Mouse (Mus musculus): Measurements from ENCODE around the gene Mob1b. TPM values are rescaled to one million over a fixed set of nuclear protein-coding genes. Genes with fewer than 3 reads are reported as not detected.
"Not testable (repeated sequence)": the region's sequence is repeated elsewhere in the genome, so short reads cannot be mapped to it uniquely, and the experiment has no call there.

Mob1b gene
- polyA plus RNA-seq, 1 experiment from 2014 or later, result 13.4 TPM

DNA sequence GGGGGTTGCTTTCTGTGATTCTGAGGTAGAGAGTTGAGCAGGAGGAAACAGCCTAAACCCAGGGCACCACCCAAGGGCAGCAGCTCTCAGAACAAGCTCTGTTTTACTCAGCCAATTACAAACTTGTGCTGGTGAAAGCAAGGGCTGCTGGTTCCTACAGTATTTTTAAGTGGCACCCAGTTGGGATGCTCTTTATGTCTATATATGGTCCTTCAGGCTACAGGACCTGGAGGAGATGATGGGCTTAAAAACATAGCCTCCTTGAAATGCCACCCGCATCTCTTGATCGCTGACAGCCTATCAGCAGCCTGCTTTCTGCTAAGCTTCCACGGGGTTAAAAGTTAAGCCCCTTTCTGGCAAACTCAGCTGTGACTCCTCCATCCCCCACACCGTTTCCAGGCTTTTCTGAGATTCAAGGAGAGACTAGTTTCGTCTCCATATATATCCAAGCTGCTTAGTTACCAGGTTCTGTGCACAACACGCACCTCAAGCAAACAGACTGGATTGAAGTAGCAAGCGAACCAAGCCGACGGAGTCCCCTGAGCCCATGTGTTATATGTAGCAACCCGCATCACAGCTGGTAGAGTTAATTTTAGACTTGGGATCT lies 8.9 kb upstream of the Mob1b start:
- Histone ChIP-seq H3K4me3 (no peak overlapping the region), H3K27me3 (no peaks in the 10 kb centered on the region), H3K4me2 (replicated peaks) (no peak overlapping the region), H3K36me3 (no peaks in the 10 kb centered on the region), H3K9me3 (no peaks in the 10 kb centered on the region), H3K9ac (replicated peaks) (no peak overlapping the region), H3K4me1 (0 out of 2 replicates have a peak, but pooled peaks cover 4% of the 10 kb centered on the region), H3K27ac (replicated peaks) (no peak overlapping the region)
- WGBS, result 27% methylated on average over 10 of the region's 10 CpGs
- ATAC-seq (replicated peaks), result peak; percentile 58; the same call in 1 of the 2 replicates

DNA sequence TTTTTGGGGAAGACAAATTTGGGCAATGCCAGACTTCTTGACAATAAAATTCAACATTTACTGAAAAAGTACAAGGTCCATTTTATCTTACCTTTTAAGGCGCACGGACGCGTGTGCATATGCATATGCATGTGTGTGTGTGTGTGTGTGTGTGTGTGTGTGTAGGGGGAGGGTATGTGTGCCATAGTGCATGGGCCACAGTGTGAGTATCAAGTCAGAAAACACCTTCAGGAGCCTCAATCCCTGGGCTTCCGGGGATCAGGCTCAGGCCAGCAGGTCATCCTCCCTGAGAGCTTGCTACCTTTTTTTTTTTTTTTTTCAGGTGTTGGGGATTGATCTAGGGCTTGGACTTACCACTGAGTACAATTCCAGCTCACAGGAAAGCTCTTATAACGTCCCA lies 8.3 kb upstream of the Mob1b start:
- 0 out of 2 replicates have a peak, but pooled peaks cover 4% of the 10 kb centered on the region for H3K4me1 ChIP-seq
- no peak overlapping the region for H3K27ac ChIP-seq (replicated peaks)
- H3K9me3 ChIP-seq, result no peaks in the 10 kb centered on the region
- no peak overlapping the region for H3K4me3 ChIP-seq
- no peak for ATAC-seq (replicated peaks)
- H3K4me2 ChIP-seq (replicated peaks), result no peak overlapping the region
- H3K9ac ChIP-seq (replicated peaks), result no peak overlapping the region
- no peaks in the 10 kb centered on the region for H3K36me3 ChIP-seq
- H3K27me3 ChIP-seq, result no peaks in the 10 kb centered on the region
- WGBS, result 72% methylated on average over 6 of the region's 6 CpGs

DNA sequence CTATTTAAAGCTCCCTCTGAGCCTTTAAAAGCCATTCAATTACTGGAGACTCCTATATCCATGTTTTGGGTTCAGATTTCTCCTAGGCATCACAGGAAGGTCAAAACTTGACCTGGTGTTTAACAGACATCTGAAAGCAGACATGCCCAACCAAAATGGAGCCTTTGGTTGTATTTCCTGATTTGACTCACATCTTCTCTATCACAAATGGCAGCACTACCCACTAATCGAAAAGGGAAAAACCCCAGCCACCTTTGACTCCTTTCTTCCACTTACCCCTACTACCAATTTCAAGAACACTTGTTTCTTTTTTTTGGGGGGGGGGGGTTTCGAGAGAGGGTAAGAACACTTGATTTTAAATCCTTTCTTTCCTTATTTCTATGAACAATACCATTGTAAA lies 3.7 kb upstream of the Mob1b start:
- no peaks in the 10 kb centered on the region for H3K27me3 ChIP-seq
- no peak overlapping the region for H3K27ac ChIP-seq (replicated peaks)
- H3K36me3 ChIP-seq, result no peaks in the 10 kb centered on the region
- no peak overlapping the region for H3K9ac ChIP-seq (replicated peaks)
- H3K4me2 ChIP-seq (replicated peaks), result no peak overlapping the region
- ATAC-seq (replicated peaks), result no peak
- H3K4me1 ChIP-seq, result peaks cover 8% of the 10 kb centered on the region
- no peaks in the 10 kb centered on the region for H3K9me3 ChIP-seq
- 83% methylated on average over 2 of the region's 2 CpGs for WGBS
- no peak overlapping the region for H3K4me3 ChIP-seq

DNA sequence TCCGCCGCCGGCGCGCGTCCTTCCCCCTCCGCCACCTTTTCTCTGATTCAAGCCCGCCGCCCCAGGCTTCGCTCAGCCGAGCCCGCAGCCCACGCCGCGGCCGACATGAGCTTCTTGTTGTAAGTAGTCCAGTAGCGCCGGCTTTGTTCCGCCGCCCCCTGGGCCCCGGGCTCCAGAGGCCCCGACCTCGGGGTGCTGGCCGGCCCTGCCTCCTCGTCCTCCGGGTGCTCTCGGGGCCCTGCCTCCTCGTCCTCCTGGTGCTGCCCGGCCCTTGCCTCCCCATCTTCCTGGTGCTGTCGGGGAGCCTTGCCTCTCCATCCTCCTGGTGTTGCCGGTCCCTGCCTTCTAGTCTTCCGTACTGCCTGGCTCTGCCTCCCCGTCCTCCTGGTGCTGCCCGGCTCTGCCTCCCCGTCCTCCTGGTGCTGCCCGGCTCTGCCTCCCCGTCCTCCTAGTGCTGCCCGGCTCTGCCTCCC lies 384 bp downstream of the Mob1b start:
- Histone ChIP-seq H3K36me3 (no peaks in the 10 kb centered on the region), H3K9ac (replicated peaks) (peak overlapping the region; percentile 91), H3K27me3 (no peaks in the 10 kb centered on the region), H3K4me3 (peak overlapping the region; percentile 83), H3K4me1 (peaks cover 26% of the 10 kb centered on the region), H3K27ac (replicated peaks) (peak overlapping the region; percentile 95), H3K4me2 (replicated peaks) (peak overlapping the region; percentile 89), H3K9me3 (no peaks in the 10 kb centered on the region)
- under 1% methylated on average over 38 of the region's 38 CpGs for WGBS
- ATAC-seq (replicated peaks), result peak; percentile 80

DNA sequence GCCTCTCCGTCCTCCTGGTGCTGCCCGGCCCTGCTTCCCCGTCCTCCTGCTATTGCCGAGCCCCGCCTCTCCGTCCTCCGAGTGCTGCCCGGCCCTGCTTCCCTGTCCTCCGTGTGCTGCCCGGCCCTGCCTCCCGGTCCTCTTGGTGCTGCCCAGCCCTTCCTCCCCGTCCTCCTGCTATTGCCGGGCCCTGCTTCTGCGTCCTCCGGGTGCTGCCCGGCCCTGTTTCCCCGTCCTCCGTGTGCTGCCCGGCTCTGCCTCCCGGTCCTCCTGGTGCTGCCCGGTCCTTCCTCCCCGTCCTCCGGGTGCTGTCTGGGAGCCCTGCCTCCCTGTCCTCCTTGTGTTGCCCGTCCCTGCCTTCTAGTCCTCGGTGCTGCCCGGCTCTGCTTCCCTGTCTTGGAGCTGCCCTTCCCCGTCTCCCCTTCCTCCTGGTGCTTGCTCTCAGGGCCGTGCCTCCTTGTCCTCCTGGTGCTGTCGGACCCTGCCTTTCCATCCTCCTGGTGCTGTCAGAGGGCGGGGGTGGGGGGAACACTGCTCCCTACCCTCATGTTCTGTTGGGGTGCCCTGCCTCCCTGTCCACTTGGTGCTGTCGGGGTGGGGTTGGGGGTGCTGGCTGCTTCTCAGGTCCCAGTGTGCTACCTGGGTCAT lies 1.0 kb downstream of the Mob1b start:
- peak overlapping the region; percentile 89 for H3K4me2 ChIP-seq (replicated peaks)
- H3K4me1 ChIP-seq, result peaks cover 26% of the 10 kb centered on the region
- H3K9ac ChIP-seq (replicated peaks), result peak overlapping the region; percentile 91
- H3K9me3 ChIP-seq, result no peaks in the 10 kb centered on the region
- peak overlapping the region; percentile 83 for H3K4me3 ChIP-seq
- H3K27me3 ChIP-seq, result no peaks in the 10 kb centered on the region
- H3K36me3 ChIP-seq, result no peaks in the 10 kb centered on the region
- WGBS, result under 1% methylated on average over 31 of the region's 31 CpGs
- H3K27ac ChIP-seq (replicated peaks), result peak overlapping the region; percentile 95
- peak; percentile 47 for ATAC-seq (replicated peaks)

DNA sequence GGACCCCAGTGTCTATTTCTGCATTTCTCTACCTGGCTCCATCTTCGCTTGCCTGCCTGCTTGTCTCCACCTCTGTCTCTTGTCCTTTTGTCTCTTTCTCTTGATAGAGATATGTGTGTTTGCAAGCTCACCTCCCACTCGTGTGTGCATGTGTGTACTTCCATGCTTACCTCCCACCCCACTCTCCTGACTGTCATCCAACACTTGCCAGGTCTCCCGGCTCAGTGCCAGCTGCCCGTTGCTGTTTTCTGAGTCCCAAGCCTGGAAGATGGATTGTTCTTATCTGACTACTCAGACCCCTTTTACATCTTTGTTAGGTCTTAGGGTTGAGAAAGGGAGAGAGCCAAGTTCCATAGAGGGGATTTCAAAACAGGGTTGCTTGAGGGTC lies 1.6 kb downstream of the Mob1b start:
- Histone ChIP-seq H3K27ac (replicated peaks) (peak overlapping the region; percentile 95; the same call in 1 of the 2 replicates), H3K9ac (replicated peaks) (peak overlapping the region; percentile 91), H3K27me3 (no peaks in the 10 kb centered on the region), H3K4me3 (peak overlapping the region; percentile 83), H3K4me1 (peaks cover 26% of the 10 kb centered on the region), H3K9me3 (no peaks in the 10 kb centered on the region), H3K4me2 (replicated peaks) (peak overlapping the region; percentile 89), H3K36me3 (no peaks in the 10 kb centered on the region)
- 17% methylated on average over 4 of the region's 4 CpGs for WGBS
- peak; percentile 0; the same call in 1 of the 2 replicates for ATAC-seq (replicated peaks)

DNA sequence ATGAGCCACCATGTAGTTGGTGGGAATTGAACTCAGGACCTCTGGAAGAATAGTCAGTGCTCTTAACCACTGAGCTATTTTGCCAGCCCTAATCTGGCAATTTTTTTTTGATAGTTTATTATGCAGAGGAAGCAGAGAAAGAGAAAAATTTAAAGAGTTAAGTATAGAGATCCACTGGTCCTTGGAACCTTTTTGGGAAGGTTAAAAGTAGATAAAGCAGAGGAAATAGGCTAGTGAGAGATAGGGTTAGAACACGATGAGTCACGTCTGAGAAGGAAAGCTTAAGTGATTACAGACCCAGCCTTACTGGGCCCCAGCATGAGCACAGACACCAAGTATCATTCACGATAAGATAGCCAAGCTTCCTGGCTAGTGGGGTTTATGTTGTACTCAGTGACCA lies 3.4 kb downstream of the Mob1b start:
- WGBS, result 86% methylated on average over 3 of the region's 3 CpGs
- H3K4me3 ChIP-seq, result no peak overlapping the region
- H3K27me3 ChIP-seq, result no peaks in the 10 kb centered on the region
- no peak overlapping the region for H3K4me2 ChIP-seq (replicated peaks)
- no peaks in the 10 kb centered on the region for H3K9me3 ChIP-seq
- H3K36me3 ChIP-seq, result no peaks in the 10 kb centered on the region
- no peak overlapping the region for H3K27ac ChIP-seq (replicated peaks)
- ATAC-seq (replicated peaks), result no peak
- peaks cover 26% of the 10 kb centered on the region for H3K4me1 ChIP-seq
- no peak overlapping the region for H3K9ac ChIP-seq (replicated peaks)

DNA sequence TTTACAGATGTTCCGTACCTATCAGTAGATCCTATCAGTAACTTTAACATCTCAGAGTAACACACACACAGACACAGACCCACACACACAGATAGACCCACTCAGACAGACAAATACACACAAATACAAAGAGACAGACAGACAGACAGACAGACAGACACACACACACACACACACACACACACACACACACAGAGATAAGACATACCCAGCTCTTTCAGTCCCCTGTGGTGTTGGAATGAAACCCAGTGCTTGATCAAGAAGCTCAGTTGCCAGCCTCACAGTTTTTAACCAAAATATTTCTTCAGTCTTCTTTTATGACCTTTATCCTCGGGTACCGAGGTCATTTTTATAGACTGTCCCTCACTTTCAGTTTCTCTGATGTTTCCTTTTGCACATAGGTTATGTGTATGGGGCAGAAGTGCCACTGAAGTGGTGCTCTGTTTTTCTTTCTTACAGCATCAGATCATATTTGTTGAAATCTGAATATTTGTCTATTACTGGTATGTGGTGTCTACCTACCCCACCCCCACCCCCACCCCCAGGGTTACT lies 7.0 kb downstream of the Mob1b start:
- 97% methylated on average over 3 of the region's 3 CpGs for WGBS
- Histone ChIP-seq H3K4me2 (replicated peaks) (no peak overlapping the region), H3K27me3 (no peaks in the 10 kb centered on the region), H3K4me1 (peaks cover 11% of the 10 kb centered on the region), H3K27ac (replicated peaks) (no peak overlapping the region), H3K4me3 (no peak overlapping the region), H3K9me3 (no peaks in the 10 kb centered on the region), H3K36me3 (no peaks in the 10 kb centered on the region), H3K9ac (replicated peaks) (no peak overlapping the region)
- ATAC-seq (replicated peaks), result no peak

DNA sequence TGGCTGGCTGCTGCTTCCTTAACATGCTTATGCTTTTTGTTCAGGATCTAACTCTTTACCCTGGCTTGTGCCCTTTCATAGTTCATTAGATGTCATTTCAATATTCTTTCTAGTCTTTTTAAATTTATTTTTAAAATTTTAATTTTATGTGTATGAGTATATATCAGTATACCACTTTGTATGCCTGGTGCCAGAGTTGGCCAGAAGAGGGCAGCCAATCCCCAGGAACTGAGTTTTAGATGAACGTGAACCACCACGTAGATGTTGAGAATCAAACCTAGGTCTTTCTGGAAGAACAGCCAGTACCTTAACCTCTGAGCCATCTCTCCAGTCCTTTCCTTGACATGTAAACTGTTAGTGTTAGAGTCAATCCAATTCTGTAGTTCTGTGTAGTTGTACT lies 14.1 kb downstream of the Mob1b start:
- Histone ChIP-seq H3K4me3 (no peak overlapping the region), H3K9ac (replicated peaks) (no peak overlapping the region), H3K4me1 (no peaks in the 10 kb centered on the region), H3K27ac (replicated peaks) (no peak overlapping the region), H3K9me3 (no peaks in the 10 kb centered on the region), H3K4me2 (replicated peaks) (no peak overlapping the region), H3K36me3 (peaks cover under 1% of the 10 kb centered on the region; the same call in 1 of the 2 replicates), H3K27me3 (no peaks in the 10 kb centered on the region)
- 92% methylated on average over 2 of the region's 2 CpGs for WGBS
- ATAC-seq (replicated peaks), result no peak

DNA sequence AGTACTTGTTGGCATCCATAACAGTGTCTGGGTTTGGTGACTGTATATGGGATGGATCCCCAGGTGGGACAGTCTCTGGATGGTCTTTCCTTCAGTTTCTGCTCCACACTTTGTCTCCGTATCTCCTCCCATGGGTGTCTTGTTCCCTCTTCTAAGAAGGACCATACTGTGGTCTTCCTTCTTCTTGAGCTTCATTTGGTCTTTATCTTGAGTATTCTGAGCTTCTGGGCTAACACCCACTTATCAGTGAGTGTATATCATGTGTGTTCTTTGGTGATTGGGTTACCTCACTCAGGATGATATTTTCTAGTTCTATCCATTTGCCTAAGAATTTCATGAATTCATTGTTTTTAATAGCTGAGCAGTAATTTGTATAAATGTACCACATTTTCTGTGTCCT lies 20.4 kb downstream of the Mob1b start:
- H3K4me3 ChIP-seq; H3K4me1 ChIP-seq; H3K27ac ChIP-seq (replicated peaks); H3K9me3 ChIP-seq; H3K27me3 ChIP-seq; H3K9ac ChIP-seq (replicated peaks); H3K4me2 ChIP-seq (replicated peaks); H3K36me3 ChIP-seq; ATAC-seq (replicated peaks): not testable (repeated sequence)
- 100% methylated on average over 1 of the region's 1 CpGs for WGBS

DNA sequence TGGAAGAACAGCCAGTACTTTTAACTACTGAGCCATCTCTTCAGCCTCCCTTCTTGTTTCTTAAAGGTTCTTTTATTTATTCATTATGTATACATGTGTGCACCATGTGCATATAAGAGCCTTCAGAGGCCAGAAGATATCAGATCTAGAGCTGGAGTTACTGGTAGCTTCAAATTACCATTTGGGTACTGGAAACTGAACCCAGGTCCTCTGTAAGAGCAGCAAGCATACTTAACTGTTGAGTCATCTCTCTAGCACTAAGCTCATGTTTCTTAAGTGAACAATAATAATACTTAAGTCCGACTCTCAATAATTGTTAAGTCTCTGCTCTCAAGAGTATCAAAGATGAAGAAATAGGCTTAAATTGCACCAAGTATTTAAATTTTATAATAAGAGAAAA lies 27.1 kb downstream of the Mob1b start:
- Histone ChIP-seq H3K9me3 (no peaks in the 10 kb centered on the region), H3K4me3 (no peak overlapping the region), H3K4me2 (replicated peaks) (no peak overlapping the region), H3K36me3 (peaks cover 6% of the 10 kb centered on the region; the same call in 1 of the 2 replicates), H3K4me1 (no peaks in the 10 kb centered on the region), H3K9ac (replicated peaks) (no peak overlapping the region), H3K27ac (replicated peaks) (no peak overlapping the region), H3K27me3 (no peaks in the 10 kb centered on the region)
- whole genome bisulfite sequencing, result 90% methylated on average over 1 of the region's 1 CpGs
- ATAC-seq (replicated peaks), result no peak

DNA sequence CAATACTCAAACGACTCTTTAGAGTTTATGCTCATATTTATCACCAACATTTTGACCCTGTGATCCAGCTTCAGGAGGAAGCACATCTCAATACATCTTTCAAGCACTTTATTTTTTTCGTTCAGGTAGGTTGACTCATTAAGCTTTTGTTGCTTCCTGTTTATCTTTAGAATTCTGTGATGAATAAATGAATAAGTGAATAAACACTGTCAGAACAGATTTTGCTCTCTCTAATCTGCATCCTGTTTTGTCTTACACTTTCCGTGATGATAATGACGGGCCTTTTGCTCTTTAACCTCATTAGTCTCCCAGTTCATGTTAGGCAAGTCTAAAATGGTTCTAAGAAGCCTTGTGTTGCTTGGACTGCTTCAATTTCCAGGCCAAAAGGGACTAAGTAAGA lies 32.5 kb downstream of the Mob1b start:
- Histone ChIP-seq H3K4me1 (no peaks in the 10 kb centered on the region), H3K4me3 (no peak overlapping the region), H3K27ac (replicated peaks) (no peak overlapping the region), H3K9me3 (no peaks in the 10 kb centered on the region), H3K9ac (replicated peaks) (no peak overlapping the region), H3K4me2 (replicated peaks) (no peak overlapping the region), H3K36me3 (peaks cover 14% of the 10 kb centered on the region; the same call in 1 of the 2 replicates), H3K27me3 (no peaks in the 10 kb centered on the region)
- ATAC-seq (replicated peaks), result no peak
- 90% methylated on average over 4 of the region's 4 CpGs for WGBS
